Mouse (Mus musculus): ENCODE results near the gene Wipf3.

DNA sequence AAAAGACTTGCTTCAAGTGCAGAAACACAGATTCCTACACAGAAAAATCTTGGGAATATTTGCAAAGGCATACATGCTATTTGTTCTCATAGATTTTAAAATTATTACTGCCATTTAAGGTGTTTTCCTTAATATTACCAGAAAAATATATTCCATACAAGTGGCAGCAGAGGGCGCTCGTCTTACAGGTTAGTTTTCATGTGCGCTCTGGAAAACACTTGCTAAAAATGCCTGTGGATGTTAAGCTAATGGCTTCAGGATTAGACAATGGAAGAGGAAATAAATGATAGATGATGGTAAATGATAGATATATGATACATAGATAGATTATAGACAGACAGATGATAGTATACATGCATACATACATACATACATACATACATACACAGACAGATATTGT lies 37.6 kb upstream of the Wipf3 start:
- TF ChIP-seq CTCF (IDR thresholded peaks at IDR 0.05) (peak; percentile 78), EP300 (IDR thresholded peaks at IDR 0.05) (no peak; the same call in 1 of the 2 replicates)

Measured in lung, postnatal 0 days (tissue).